Mouse (Mus musculus) testis, adult 10 weeks (tissue): ENCODE measurements around the gene Mef2a. TPM values are rescaled to one million over a fixed set of nuclear protein-coding genes. Genes with fewer than 3 reads are reported as not detected.

Source experiments
- polyA plus RNA-seq: library from polyadenylated mRNA; stranded (reverse); fragments of 350-450 nt; fragmentation: Illumina TruSeq; extraction: RNeasy Lipid Tissue Mini Kit (QIAGEN cat#74804); gene quantifications from one replicate; pipeline ENCODE4 v1.2.3, GENCODE M21; 2014; ENCODE audit warnings: low read depth, low replicate concordance

Mef2a gene
- polyA plus RNA-seq = 63.5 TPM

GRCm38 (mm10) chr7:67372729-67373583, at the start of gene Mef2a:
Mef2a (minus strand) TSS chr7:67372858.

DNA sequence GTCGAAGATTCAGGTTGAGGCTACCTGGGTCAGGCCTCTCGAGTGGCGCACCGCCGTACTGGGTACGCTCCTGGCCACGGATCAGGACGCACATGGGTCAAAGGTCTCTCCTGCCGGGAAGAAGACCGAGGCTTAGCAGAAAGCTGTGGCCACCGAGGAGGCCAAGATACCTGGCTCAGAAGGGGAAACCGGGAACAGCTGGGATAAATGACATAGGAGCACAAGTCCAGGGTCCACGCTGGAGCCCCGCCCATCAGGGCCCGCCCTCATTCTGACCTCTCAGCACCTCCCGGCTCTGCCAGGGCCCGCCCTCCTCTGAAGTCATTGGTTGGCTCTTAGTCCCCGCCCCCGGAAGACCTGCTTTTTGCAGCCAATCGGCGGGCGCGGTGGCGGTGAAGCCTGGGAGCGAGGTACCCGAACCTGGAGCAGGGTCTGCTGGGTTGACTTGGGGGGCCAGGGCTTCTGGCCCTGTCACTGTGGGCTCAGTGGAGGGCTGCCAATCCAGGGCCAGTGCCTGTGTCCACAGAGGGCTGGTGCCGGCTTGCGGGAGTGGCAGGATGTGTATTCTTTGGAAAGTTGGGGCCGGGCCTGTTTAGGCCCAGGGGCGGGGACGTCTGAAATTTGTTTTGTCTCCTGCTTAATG, 150.3 kb downstream of the Mef2a start, which contains the start of gene Lysmd4:
Lysmd4 (plus strand) TSS at position 325 of the 643 bp plus-strand sequence.

Other genes with a start within 250 kb of the Mef2a start
- 13.8 TPM for gene Lysmd4, start 150.3 kb downstream of the Mef2a start, polyA plus RNA-seq